Mouse (Mus musculus) adrenal gland, postnatal 25 days (tissue): ENCODE measurements around the gene Gm20458. TPM values are rescaled to one million over a fixed set of nuclear protein-coding genes. Genes with fewer than 3 reads are reported as not detected.

Experiments used
- DNase-seq: peaks from one replicate; pipeline ENCODE4 v3.0.0; 2021; ENCODE audit warnings: mixed read lengths
- total RNA-seq: library from RNA; stranded (reverse); gene quantifications from 2 replicates; pipeline ENCODE4 v1.2.3, GENCODE M21; 2021

The Gm20458 gene
- total RNA-seq, 1 experiment from 2014 or later: 4.0 TPM

- no peak for DNase-seq
These were observed 76.2 kb downstream of the Gm20458 start for GRCm38 (mm10) chr2:164537003-164537402.

Other genes with a start within 250 kb of the Gm20458 start
- not detected in 2 replicates for gene Wfdc15b, start 239.3 kb upstream of the Gm20458 start, total RNA-seq
- gene Svs2, start 222.5 kb upstream of the Gm20458 start, total RNA-seq: not detected in 2 replicates
- not detected in 2 replicates for gene Svs3b, start 204.3 kb upstream of the Gm20458 start, total RNA-seq
- not detected in 2 replicates for gene Svs4, start 182.5 kb upstream of the Gm20458 start, total RNA-seq
- not detected in 2 replicates for gene Svs3a, start 171.7 kb upstream of the Gm20458 start, total RNA-seq
- gene Svs6, start 144.2 kb upstream of the Gm20458 start, total RNA-seq: not detected in 2 replicates
- gene Svs5, start 128.2 kb upstream of the Gm20458 start, total RNA-seq: 0.73 and 3.9 TPM in 2 replicates
- gene Slpi, start 71.9 kb upstream of the Gm20458 start, total RNA-seq: 5.2 and 7.9 TPM in 2 replicates
- gene Rbpjl, start 57.8 kb upstream of the Gm20458 start, total RNA-seq: not detected in 2 replicates
- gene Matn4, start 55.8 kb upstream of the Gm20458 start, total RNA-seq: 0.73 and 1.3 TPM in 2 replicates
- gene Sdc4, start 17.1 kb upstream of the Gm20458 start, total RNA-seq: 75.1 and 82.0 TPM in 2 replicates
- 27.0 and 30.0 TPM in 2 replicates for gene Sys1, start 4.0 kb upstream of the Gm20458 start, total RNA-seq
- gene Trp53tg5, start 12.8 kb downstream of the Gm20458 start, total RNA-seq: not detected in 2 replicates
- 6.3 and 6.4 TPM in 2 replicates for gene Dbndd2, start 25.1 kb downstream of the Gm20458 start, total RNA-seq
- 98.3 and 99.7 TPM in 2 replicates for gene Pigt, start 36.6 kb downstream of the Gm20458 start, total RNA-seq
- not detected in 2 replicates for gene Wfdc2, start 101.4 kb downstream of the Gm20458 start, total RNA-seq
- gene Spint3, start 112.5 kb downstream of the Gm20458 start, total RNA-seq: not detected in 2 replicates
- gene Wfdc6a, start 124.5 kb downstream of the Gm20458 start, total RNA-seq: 0.58 TPM in 1 of 2 replicates, not detected in the other
- gene Eppin, start 132.6 kb downstream of the Gm20458 start, total RNA-seq: not detected in 2 replicates
- gene Wfdc6b, start 152.6 kb downstream of the Gm20458 start, total RNA-seq: not detected in 2 replicates
- not detected in 2 replicates for gene Wfdc8, start 152.7 kb downstream of the Gm20458 start, total RNA-seq
- gene Wfdc16, start 177.8 kb downstream of the Gm20458 start, total RNA-seq: not detected in 2 replicates
- gene Wfdc10, start 195.1 kb downstream of the Gm20458 start, total RNA-seq: not detected in 2 replicates
- gene Wfdc9, start 195.6 kb downstream of the Gm20458 start, total RNA-seq: not detected in 2 replicates
- not detected in 2 replicates for gene Wfdc11, start 213.1 kb downstream of the Gm20458 start, total RNA-seq
- gene Wfdc13, start 224.1 kb downstream of the Gm20458 start, total RNA-seq: not detected in 2 replicates
- gene Spint4, start 237.5 kb downstream of the Gm20458 start, total RNA-seq: not detected in 2 replicates